Mouse (Mus musculus) spleen, postnatal 14 days (tissue): ENCODE data around the gene Ccdc127.

Experiments
- DNase-seq, 2 experiments: peaks; one replicate each; pipeline ENCODE4 v3.0.0; 2021 to 2022; ENCODE audit warnings: low spot score in 2 of 2

Gene Ccdc127

GRCm38 (mm10) chr13:74390371-74390990 lies 40.4 kb downstream of the Ccdc127 start, which contains the start of gene Zfp72:
TSS of gene Zfp72 (minus strand) at chr13:74390836.
- peak in 1 of 2 experiments; percentile 43 for DNase-seq

GRCm38 (mm10) chr13:74391156-74391555 lies 41.0 kb downstream of the Ccdc127 start:
- DNase-seq = no peak

GRCm38 (mm10) chr13:74399298-74399839 lies 49.3 kb downstream of the Ccdc127 start, which contains the start of gene Ftl1-ps1:
TSS of gene Ftl1-ps1 (plus strand) at chr13:74399694.
- no peak for DNase-seq
